Mouse (Mus musculus): ENCODE data around the gene BC037034. TPM values are rescaled to one million over a fixed set of nuclear protein-coding genes. Genes with fewer than 3 reads are reported as not detected.

Gene BC037034
- 18.8 and 20.3 TPM in 2 replicates for polyA plus RNA-seq (2016; fragmentation: Nextera tagmentation; extraction: Ambion mirVana)

GRCm38 (mm10) chr5:138263260-138264206, at the start of gene BC037034:
BC037034 (minus strand) TSS chr5:138264033.
- under 1% methylated on average over 60 of the region's 71 CpGs for WGBS
- Histone ChIP-seq H3K4me2 (replicated peaks) (peak within 1 kb of the TSS; percentile 100), H3K27me3 (no peaks in the 10 kb centered on the region), H3K27ac (replicated peaks) (peak within 1 kb of the TSS; percentile 73), H3K9me3 (no peaks in the 10 kb centered on the region), H3K4me1 (peaks cover 20% of the 10 kb centered on the region), H3K4me3 (peak within 1 kb of the TSS; percentile 90), H3K36me3 (peaks cover 45% of the 10 kb centered on the region), H3K9ac (replicated peaks) (peak within 1 kb of the TSS; percentile 94)
- ATAC-seq (ENCODE audit: low FRiP score, low read depth): peak; percentile 89

- 90% methylated on average over 3 of the region's 3 CpGs for WGBS
- H3K27ac ChIP-seq (replicated peaks): no peak overlapping the region
- no peaks in the 10 kb centered on the region for H3K36me3 ChIP-seq
- no peak for ATAC-seq (ENCODE audit: low FRiP score, low read depth)
- no peak overlapping the region for H3K4me2 ChIP-seq (replicated peaks)
- no peaks in the 10 kb centered on the region for H3K9me3 ChIP-seq
- H3K9ac ChIP-seq (replicated peaks): no peak overlapping the region
- H3K4me1 ChIP-seq: no peaks in the 10 kb centered on the region
- H3K27me3 ChIP-seq: no peaks in the 10 kb centered on the region
- no peak overlapping the region for H3K4me3 ChIP-seq
Observed at GRCm38 (mm10) chr5:138312795-138313194, 49.0 kb upstream of the BC037034 start.

GRCm38 (mm10) chr5:138299613-138300012, 35.8 kb upstream of the BC037034 start:
- ATAC-seq (ENCODE audit: low FRiP score, low read depth): no peak

GRCm38 (mm10) chr5:138294158-138294557, 30.3 kb upstream of the BC037034 start:
- H3K4me1 ChIP-seq: no peaks in the 10 kb centered on the region
- H3K4me3 ChIP-seq: no peak overlapping the region
- no peaks in the 10 kb centered on the region for H3K9me3 ChIP-seq
- no peaks in the 10 kb centered on the region for H3K27me3 ChIP-seq
- no peak overlapping the region for H3K27ac ChIP-seq (replicated peaks)
- no peak for ATAC-seq (ENCODE audit: low FRiP score, low read depth)
- H3K36me3 ChIP-seq: no peaks in the 10 kb centered on the region
- no peak overlapping the region for H3K9ac ChIP-seq (replicated peaks)
- H3K4me2 ChIP-seq (replicated peaks): no peak overlapping the region

More at GRCm38 (mm10) chr5:138299613-138300012, 35.8 kb upstream of the BC037034 start:
- H3K9ac ChIP-seq (replicated peaks): no peak overlapping the region
- no peak overlapping the region for H3K27ac ChIP-seq (replicated peaks)
- no peaks in the 10 kb centered on the region for H3K36me3 ChIP-seq
- no peak overlapping the region for H3K4me3 ChIP-seq
- 80% methylated on average over 2 of the region's 2 CpGs for WGBS
- no peaks in the 10 kb centered on the region for H3K9me3 ChIP-seq
- no peaks in the 10 kb centered on the region for H3K27me3 ChIP-seq
- no peaks in the 10 kb centered on the region for H3K4me1 ChIP-seq
- no peak overlapping the region for H3K4me2 ChIP-seq (replicated peaks)

- no peaks in the 10 kb centered on the region for H3K9me3 ChIP-seq
- no peaks in the 10 kb centered on the region for H3K27me3 ChIP-seq
- H3K4me1 ChIP-seq: no peaks in the 10 kb centered on the region
- no peak overlapping the region for H3K27ac ChIP-seq (replicated peaks)
- 83% methylated on average over 1 of the region's 1 CpGs for WGBS
- no peak overlapping the region for H3K4me3 ChIP-seq
- no peak for ATAC-seq (ENCODE audit: low FRiP score, low read depth)
- no peak overlapping the region for H3K9ac ChIP-seq (replicated peaks)
- H3K36me3 ChIP-seq: no peaks in the 10 kb centered on the region
- H3K4me2 ChIP-seq (replicated peaks): no peak overlapping the region
Observed at GRCm38 (mm10) chr5:138291638-138292037, 27.8 kb upstream of the BC037034 start.

GRCm38 (mm10) chr5:138287861-138288260, 24.0 kb upstream of the BC037034 start:
- Histone ChIP-seq H3K27me3 (no peaks in the 10 kb centered on the region), H3K4me3 (no peak overlapping the region), H3K27ac (replicated peaks) (no peak overlapping the region), H3K9ac (replicated peaks) (no peak overlapping the region), H3K9me3 (no peaks in the 10 kb centered on the region), H3K36me3 (no peaks in the 10 kb centered on the region), H3K4me1 (no peaks in the 10 kb centered on the region), H3K4me2 (replicated peaks) (no peak overlapping the region)
- ATAC-seq (ENCODE audit: low FRiP score, low read depth): no peak
- 72% methylated on average over 3 of the region's 3 CpGs for WGBS

- peaks cover 6% of the 10 kb centered on the region for H3K4me1 ChIP-seq
- H3K9ac ChIP-seq (replicated peaks): no peak overlapping the region
- peaks cover 12% of the 10 kb centered on the region for H3K27me3 ChIP-seq
- no peak overlapping the region for H3K4me3 ChIP-seq
- H3K36me3 ChIP-seq: no peaks in the 10 kb centered on the region
- H3K4me2 ChIP-seq (replicated peaks): no peak overlapping the region
- H3K27ac ChIP-seq (replicated peaks): no peak overlapping the region
- WGBS: 56% methylated on average over 1 of the region's 1 CpGs
- no peaks in the 10 kb centered on the region for H3K9me3 ChIP-seq
- ATAC-seq (ENCODE audit: low FRiP score, low read depth): no peak
Observed at GRCm38 (mm10) chr5:138283540-138283939, 19.7 kb upstream of the BC037034 start.

GRCm38 (mm10) chr5:138281798-138282197, 18.0 kb upstream of the BC037034 start:
- Histone ChIP-seq H3K4me2 (replicated peaks) (no peak overlapping the region), H3K4me3 (no peak overlapping the region), H3K4me1 (peaks cover 23% of the 10 kb centered on the region), H3K9ac (replicated peaks) (no peak overlapping the region), H3K27me3 (peaks cover 12% of the 10 kb centered on the region), H3K36me3 (peaks cover 12% of the 10 kb centered on the region; the same call in 1 of the 2 replicates), H3K9me3 (no peaks in the 10 kb centered on the region), H3K27ac (replicated peaks) (no peak overlapping the region)
- ATAC-seq (ENCODE audit: low FRiP score, low read depth): no peak
- 96% methylated on average over 2 of the region's 2 CpGs for WGBS

- peaks cover 33% of the 10 kb centered on the region for H3K4me1 ChIP-seq
- no peak overlapping the region for H3K9ac ChIP-seq (replicated peaks)
- no peak overlapping the region for H3K27ac ChIP-seq (replicated peaks)
- no peak for ATAC-seq (ENCODE audit: low FRiP score, low read depth)
- no peak overlapping the region for H3K4me3 ChIP-seq
- H3K4me2 ChIP-seq (replicated peaks): no peak overlapping the region
- H3K36me3 ChIP-seq: peaks cover 19% of the 10 kb centered on the region; the same call in 1 of the 2 replicates
- WGBS: 91% methylated on average over 15 of the region's 15 CpGs
- H3K27me3 ChIP-seq: peaks cover 12% of the 10 kb centered on the region
- H3K9me3 ChIP-seq: no peaks in the 10 kb centered on the region
Observed at GRCm38 (mm10) chr5:138280829-138281228, 17.0 kb upstream of the BC037034 start.

- Histone ChIP-seq H3K9ac (replicated peaks) (no peak overlapping the region), H3K27me3 (peaks cover 12% of the 10 kb centered on the region), H3K36me3 (peaks cover 19% of the 10 kb centered on the region; the same call in 1 of the 2 replicates), H3K9me3 (no peaks in the 10 kb centered on the region), H3K4me3 (peak overlapping the region; percentile 80; the same call in 1 of the 2 replicates), H3K4me1 (peaks cover 37% of the 10 kb centered on the region), H3K4me2 (replicated peaks) (peak overlapping the region; percentile 71), H3K27ac (replicated peaks) (no peak overlapping the region)
- WGBS: 24% methylated on average over 26 of the region's 26 CpGs
- ATAC-seq (ENCODE audit: low FRiP score, low read depth): no peak
Observed at GRCm38 (mm10) chr5:138280425-138280768, 16.6 kb upstream of the BC037034 start.

- H3K4me3 ChIP-seq: peak within 1 kb of the TSS; percentile 80
- under 1% methylated on average over 56 of the region's 56 CpGs for WGBS
- no peaks in the 10 kb centered on the region for H3K9me3 ChIP-seq
- peak; percentile 99 for ATAC-seq (ENCODE audit: low FRiP score, low read depth)
- peaks cover 12% of the 10 kb centered on the region for H3K27me3 ChIP-seq
- peak within 1 kb of the TSS; percentile 71 for H3K4me2 ChIP-seq (replicated peaks)
- peak within 1 kb of the TSS; percentile 94 for H3K9ac ChIP-seq (replicated peaks)
- peak within 1 kb of the TSS; percentile 72 for H3K27ac ChIP-seq (replicated peaks)
- peaks cover 23% of the 10 kb centered on the region; the same call in 1 of the 2 replicates for H3K36me3 ChIP-seq
- peaks cover 43% of the 10 kb centered on the region for H3K4me1 ChIP-seq
Observed at GRCm38 (mm10) chr5:138279585-138280424, 16.0 kb upstream of the BC037034 start, which contains the start of the genes Gm43720, Gpc2 and Stag3. Gm43720 (minus strand) TSS chr5:138279958. Gpc2 (minus strand) TSS chr5:138280005. Stag3 (plus strand) TSS chr5:138280240.
